Mouse (Mus musculus): ENCODE measurements around the gene Olfr172.

The Olfr172 gene

GRCm38 (mm10) chr16:58763076-58763475, at the start of gene Olfr172:
TSS of gene Olfr172 (minus strand) at chr16:58763176.
- no peak for DNase-seq (ENCODE audit: low read depth, low spot score)

DNA sequence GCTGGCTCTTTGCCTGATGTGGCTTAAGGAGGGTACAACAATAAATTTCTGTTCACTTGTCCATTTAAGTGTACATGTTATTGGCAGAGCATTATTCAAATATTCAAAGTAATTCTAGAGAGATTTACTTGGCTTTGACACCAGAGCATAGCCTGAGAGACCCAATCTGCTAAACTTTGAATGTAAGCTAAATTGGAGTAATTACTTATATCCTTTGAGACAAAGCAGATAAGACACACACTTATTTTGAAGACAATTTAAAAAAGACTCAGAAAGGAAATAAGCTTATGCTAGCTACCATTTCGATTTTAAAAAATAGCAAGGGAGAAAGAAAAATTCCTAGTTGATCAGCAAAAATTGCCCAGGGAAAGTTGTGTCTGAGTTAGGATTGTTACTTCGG, 37.2 kb upstream of the Olfr172 start, which contains the start of gene Olfr173:
Gene Olfr173, minus strand, starts transcription at position 101 of the 400 bp plus-strand sequence.
- DNase-seq (ENCODE audit: low read depth, low spot score), result no peak

GRCm38 (mm10) chr16:58756191-58756590, 6.8 kb downstream of the Olfr172 start:
- DNase-seq (ENCODE audit: low read depth, low spot score), result no peak

DNA sequence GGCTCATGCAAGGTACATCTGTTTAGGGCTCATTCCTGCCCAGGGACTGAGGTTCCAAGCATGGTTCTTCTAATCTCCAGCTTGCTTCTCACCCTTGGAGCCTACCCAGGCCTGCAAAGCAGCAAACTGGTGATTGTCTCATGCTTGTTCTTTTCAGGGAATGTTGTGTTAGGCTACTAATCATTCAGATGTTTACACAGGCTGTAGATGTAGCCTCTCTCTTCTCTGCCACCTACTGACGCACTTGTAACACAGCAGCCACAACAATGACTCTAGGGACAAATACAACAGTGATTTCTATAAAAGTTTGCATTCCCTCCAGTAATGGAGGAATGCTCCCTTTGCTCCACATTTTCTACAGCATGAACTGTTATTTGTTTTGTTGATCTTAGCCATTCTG, 11.7 kb downstream of the Olfr172 start:
- no peak for DNase-seq (ENCODE audit: low read depth, low spot score)

DNA sequence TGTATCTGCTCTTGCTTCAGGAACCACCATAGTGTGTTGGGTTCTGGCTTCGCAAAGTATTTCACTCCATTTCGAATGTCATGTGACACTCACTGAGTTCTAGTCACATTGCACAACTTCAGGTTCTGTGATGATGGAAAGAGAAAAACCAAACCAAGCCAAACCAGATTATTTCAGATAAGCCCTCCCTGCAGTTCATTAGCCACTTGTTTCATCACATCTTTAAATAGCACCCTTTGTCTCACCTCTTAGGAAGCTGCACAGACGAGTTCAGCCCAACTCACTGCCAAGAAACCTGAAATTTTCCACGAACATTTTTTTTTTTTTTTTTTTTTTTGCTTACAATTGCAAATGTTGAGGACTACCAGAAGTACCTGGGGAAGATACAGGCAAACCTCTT, 16.3 kb downstream of the Olfr172 start:
- DNase-seq (ENCODE audit: low read depth, low spot score), result no peak

DNA sequence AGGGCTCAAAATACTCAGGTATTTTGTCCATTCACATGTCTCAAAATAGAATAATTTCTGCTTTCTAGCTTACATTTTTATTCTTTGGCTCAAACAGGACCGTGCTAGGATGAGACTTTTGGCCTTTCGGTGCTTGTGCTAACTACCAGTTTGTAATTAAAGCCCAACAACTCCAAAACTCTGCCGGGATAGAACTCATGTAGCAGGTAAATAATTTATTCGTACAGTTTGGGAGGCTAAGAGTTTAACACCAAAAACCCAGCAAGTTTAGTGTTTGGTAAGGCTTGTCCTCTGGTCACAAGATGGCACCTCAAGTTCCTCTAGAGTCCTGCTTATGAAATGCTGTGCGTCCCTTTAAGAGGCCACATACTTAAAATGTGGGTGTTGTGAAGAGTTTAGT, 22.2 kb downstream of the Olfr172 start:
- DNase-seq (ENCODE audit: low read depth, low spot score), result no peak

DNA sequence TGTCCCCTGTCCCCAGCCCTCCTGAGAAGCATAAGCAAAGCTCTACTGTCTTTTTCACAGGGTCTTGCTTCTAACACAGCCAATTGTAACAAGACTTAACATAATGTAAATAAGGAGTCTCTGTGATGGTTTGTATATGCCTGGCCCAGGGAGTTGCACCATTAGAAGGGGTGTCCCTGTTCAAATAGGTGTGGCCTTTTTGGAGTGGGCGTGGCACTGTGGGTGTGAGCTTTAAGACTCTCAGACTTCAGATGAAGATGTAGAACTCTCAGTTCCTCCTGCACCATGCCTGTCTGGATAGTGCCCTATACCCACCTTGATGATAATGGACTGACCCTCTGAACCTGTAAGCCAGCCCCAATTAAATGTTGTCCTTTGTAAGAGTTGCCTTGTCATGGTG, 24.2 kb downstream of the Olfr172 start:
- DNase-seq (ENCODE audit: low read depth, low spot score), result peak; percentile 40

GRCm38 (mm10) chr16:58738205-58738604, 24.8 kb downstream of the Olfr172 start:
- DNase-seq (ENCODE audit: low read depth, low spot score), result no peak

DNA sequence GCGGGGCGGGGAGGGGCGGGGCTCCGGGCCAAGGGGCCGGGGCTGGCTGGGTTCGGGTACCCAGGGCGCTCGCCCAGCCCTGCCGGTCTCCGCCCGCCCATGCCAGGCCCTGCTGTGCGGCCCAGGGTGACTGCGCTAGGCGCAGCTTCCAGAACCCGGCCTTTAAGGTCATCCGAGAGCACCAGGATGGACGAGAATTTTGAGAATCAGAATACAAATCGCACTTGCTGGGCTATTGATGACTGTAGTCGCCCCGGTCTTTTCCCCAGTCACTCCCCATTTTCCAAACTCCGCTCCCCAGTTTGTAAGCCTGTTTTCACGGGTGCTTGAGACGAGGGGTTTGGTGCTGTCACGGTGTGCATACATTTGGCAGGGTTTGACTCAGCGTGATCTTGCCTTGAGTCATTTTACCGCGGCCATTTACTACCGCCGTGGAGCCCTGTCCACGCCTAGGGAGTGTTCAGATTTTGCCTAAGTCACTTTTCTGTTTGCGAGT, 34.8 kb downstream of the Olfr172 start:
- peak; percentile 20 for DNase-seq (ENCODE audit: low read depth, low spot score)

DNA sequence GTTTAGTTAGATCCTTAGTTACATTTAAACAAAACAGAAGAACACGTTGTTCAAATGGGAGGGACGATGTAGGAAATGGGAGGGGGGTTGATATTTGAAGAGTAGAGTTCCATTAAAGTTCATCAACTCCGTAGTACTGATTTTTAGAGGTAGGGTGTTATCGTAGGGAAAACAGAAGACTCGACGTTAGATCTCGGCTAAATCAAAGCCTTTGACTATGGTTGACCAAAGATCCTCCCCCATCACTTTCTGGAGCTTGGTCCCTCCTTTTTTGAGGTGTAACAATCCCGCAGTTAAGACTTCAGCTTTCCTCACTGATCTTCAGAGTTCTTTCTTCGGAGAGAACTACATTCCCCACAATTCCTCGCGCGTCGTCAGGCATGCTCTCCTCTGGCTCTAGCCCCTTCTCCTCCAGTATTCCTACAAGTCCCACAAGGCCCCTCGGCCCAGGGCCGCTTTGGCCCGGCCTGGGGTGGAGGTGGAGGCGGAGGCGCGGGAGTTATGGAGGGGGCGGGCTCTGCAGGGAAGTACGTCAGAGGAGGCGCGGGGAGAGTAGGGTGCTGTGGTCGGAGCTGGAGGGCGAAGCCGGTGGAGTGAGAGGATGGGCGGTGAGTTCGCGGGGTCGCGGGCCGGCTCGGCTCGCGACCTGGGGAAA, 35.4 kb downstream of the Olfr172 start, which contains the start of gene Cldnd1:
Gene Cldnd1, plus strand, starts transcription at position 434 of the 655 bp plus-strand sequence.
- peak; percentile 80 for DNase-seq (ENCODE audit: low read depth, low spot score)

DNA sequence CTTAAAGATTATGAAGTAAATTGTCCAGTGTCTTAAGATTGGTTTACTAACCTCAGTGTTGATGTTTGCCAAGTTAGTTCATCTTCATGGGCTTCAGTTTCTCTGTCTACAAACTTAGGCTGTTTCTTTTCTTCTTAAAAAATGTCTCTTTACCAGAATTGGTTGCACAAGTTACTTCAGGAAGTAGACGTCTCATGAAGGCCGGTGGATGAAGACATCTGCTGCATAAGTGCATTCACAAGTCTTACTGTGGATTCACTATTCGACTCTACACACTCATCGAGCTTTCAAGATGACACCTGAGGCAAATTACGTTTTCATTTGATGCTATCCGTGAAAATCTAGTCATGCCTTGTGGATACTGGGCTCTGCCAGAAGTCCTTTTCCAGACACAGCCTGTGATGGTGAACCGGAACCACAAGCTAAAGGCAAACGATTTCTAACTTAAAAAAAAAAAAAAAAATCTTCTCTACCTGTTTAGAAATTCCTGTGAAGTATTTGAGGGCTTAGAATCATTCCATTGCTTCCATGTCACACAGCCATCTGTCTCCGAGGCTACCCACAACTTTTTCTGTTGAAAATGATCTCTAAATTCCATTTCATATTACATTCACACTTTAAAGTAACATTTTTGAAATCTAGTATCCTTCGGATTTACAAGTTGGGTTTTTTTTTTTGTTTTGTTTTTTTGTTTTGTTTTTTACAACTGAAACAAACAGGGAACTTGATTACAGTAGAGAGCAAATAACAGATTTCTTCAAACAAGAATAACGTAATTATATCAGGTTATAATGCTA, 36.1 kb downstream of the Olfr172 start:
- DNase-seq (ENCODE audit: low read depth, low spot score), result no peak

DNA sequence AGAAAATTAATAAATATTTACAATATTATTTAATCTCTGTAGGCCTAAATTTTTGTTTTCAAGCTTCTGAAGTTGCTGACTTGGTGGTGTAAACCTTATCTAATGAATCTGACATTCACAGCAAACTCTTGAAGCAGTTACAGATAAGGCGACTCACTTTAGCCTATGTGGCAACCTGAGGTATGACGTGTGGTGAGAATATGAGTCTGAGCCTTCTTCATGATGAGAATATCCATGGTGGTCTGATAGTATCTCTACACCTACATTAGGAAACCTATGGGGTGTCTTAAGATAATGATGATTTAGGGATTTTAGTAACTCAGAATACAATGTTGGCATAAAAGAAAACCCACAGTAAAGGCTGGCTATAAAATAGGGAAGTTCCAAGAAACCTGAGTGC, 40.7 kb downstream of the Olfr172 start:
- no peak for DNase-seq (ENCODE audit: low read depth, low spot score)

- DNase-seq (ENCODE audit: low read depth, low spot score), result no peak
Observed at GRCm38 (mm10) chr16:58718666-58719120, 44.3 kb downstream of the Olfr172 start, which contains the start of gene Gpr15. TSS of gene Gpr15 (minus strand) at chr16:58719070.

DNA sequence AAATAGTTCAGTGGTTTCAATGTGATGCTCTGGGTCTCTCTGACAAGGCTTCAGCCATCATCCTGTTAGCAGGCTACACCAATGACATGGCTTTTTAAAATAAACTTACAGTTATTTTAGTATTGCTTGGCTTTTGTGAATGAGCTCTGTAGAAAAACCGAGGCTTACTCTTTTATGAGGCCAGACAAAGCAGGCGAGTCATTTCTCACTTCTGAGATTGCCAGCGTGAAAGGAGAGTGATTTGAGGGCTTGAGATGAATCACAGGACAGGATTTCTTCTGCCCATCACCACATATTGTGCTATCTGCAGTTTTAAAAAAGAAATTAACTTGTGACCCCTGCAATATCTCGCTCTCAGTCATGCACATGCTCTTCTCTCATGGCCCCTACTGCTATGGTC, 48.0 kb downstream of the Olfr172 start:
- DNase-seq (ENCODE audit: low read depth, low spot score), result no peak

- DNase-seq (ENCODE audit: low read depth, low spot score), result no peak
Observed at GRCm38 (mm10) chr16:58713128-58713527, 49.8 kb downstream of the Olfr172 start.

DNA sequence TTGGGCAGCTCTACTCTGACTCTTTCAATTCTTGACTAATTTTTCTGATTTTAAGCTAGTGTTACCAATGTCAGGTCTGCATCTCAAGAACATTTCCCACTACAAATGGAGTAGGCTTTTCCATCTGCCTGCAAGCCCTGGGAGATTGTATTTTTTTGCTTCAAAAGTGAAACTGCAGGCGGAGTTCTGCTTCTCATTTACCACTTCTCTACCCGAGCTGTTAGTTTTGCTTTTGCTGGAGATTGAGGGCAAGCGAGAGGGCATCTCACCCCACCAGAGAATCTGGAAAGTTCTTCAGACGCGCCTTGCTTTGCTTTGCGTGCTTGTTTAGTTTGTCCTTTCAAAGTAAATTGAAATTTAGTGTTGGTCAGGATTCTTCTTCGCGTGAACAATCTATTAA, 50.8 kb downstream of the Olfr172 start:
- DNase-seq (ENCODE audit: low read depth, low spot score), result no peak

All from c-Kit-negative CD71-positive TER-119-positive erythroid progenitor cells, embryonic 14.5 days (primary cell).